Mouse (Mus musculus) layer of hippocampus, adult 11-12 months (tissue): Measurements from ENCODE around the gene Gm20388.

ENCODE experiments used
- DNase-seq: peaks from one replicate; pipeline ENCODE4 v3.0.0; 2022; ENCODE audit warnings: low spot score

Gene Gm20388

GRCm38 (mm10) chr8:122931834-122932560, 3021.4 kb downstream of the Gm20388 start:
- peak; percentile 88 for DNase-seq

- DNase-seq, result no peak
Observed at GRCm38 (mm10) chr8:122932561-122932959, 3021.9 kb downstream of the Gm20388 start.

- DNase-seq, result no peak
Observed at GRCm38 (mm10) chr8:122933973-122934372, 3023.3 kb downstream of the Gm20388 start.

- no peak for DNase-seq
Observed at GRCm38 (mm10) chr8:122935118-122935517, 3024.5 kb downstream of the Gm20388 start.

- no peak for DNase-seq
Observed at GRCm38 (mm10) chr8:122935912-122936311, 3025.3 kb downstream of the Gm20388 start.

GRCm38 (mm10) chr8:122937545-122938053, 3027.0 kb downstream of the Gm20388 start:
- no peak for DNase-seq

GRCm38 (mm10) chr8:122938170-122938569, 3027.5 kb downstream of the Gm20388 start:
- DNase-seq, result no peak

GRCm38 (mm10) chr8:122938591-122938990, 3027.9 kb downstream of the Gm20388 start:
- DNase-seq, result no peak

- DNase-seq, result no peak
Observed at GRCm38 (mm10) chr8:122942803-122943713, 3032.4 kb downstream of the Gm20388 start.

GRCm38 (mm10) chr8:122945775-122946174, 3035.1 kb downstream of the Gm20388 start:
- DNase-seq, result no peak

GRCm38 (mm10) chr8:122949701-122950100, 3039.1 kb downstream of the Gm20388 start:
- DNase-seq, result no peak

- no peak for DNase-seq
Observed at GRCm38 (mm10) chr8:122951456-122951855, 3040.8 kb downstream of the Gm20388 start.

GRCm38 (mm10) chr8:122953028-122953427, 3042.4 kb downstream of the Gm20388 start:
- DNase-seq, result no peak

GRCm38 (mm10) chr8:122954090-122954799, 3043.6 kb downstream of the Gm20388 start:
- DNase-seq, result no peak

- no peak for DNase-seq
Observed at GRCm38 (mm10) chr8:122955195-122955594, 3044.6 kb downstream of the Gm20388 start.

- DNase-seq, result no peak
Observed at GRCm38 (mm10) chr8:122955997-122956396, 3045.4 kb downstream of the Gm20388 start.

GRCm38 (mm10) chr8:122960323-122960722, 3049.7 kb downstream of the Gm20388 start:
- no peak for DNase-seq

GRCm38 (mm10) chr8:122960932-122961331, 3050.3 kb downstream of the Gm20388 start:
- DNase-seq, result no peak

- no peak for DNase-seq
Observed at GRCm38 (mm10) chr8:122961458-122961857, 3050.8 kb downstream of the Gm20388 start.

GRCm38 (mm10) chr8:122962046-122962445, 3051.4 kb downstream of the Gm20388 start:
- DNase-seq, result no peak

GRCm38 (mm10) chr8:122966638-122967037, 3056.0 kb downstream of the Gm20388 start:
- no peak for DNase-seq

- peak; percentile 41 for DNase-seq
Observed at GRCm38 (mm10) chr8:122968145-122968544, 3057.5 kb downstream of the Gm20388 start.
